Mouse (Mus musculus): Measurements from ENCODE around the gene Krt7. TPM values are rescaled to one million over a fixed set of nuclear protein-coding genes. Genes with fewer than 3 reads are reported as not detected.

Gene Krt7
- polyA plus RNA-seq, 1 experiment from 2014 or later, result 6.4 TPM

DNA sequence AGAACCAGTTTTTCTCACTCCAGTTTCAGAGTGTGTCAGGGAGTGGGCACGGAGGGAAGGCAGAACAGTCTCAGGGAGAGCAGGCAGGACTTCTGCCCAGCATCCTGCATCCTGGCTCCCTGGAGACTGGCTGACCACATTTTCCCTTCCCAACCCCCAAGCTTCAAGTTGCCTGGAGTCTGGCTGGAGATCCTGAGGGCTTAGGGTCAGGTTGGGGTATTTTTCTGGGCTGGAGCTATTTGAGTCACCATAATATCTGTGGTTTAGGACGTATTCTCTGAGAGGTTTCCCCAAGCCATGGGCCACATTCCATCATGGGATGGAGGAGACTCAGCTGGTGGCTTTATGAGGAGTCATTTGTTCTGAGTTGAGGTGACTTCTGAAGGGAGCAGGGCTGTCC lies 44.4 kb downstream of the Krt7 start:
- WGBS, result 96% methylated on average over 2 of the region's 2 CpGs

DNA sequence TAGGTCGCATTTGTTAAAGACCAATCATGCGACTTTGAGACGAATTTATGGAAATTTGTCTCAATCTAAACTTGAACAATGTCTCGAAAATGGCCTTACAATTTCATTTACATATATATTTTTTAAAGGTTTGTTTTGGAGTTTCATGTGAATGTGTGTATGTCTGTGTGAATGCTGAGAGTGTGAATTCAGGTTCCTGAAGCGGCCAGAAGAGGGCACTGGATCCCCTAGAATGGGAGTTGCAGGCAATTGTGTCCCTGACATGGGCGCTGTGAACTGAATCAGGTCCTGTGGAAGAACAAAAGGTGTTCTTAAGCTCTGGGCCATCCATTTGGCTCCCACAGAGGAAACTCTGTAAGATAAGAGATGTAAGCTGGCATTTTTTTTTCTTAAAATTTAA lies 45.0 kb downstream of the Krt7 start:
- no peak for ATAC-seq (ENCODE audit: low FRiP score)
- Histone ChIP-seq H3K9me3 (0 out of 2 replicates have a peak, but pooled peaks cover 2% of the 10 kb centered on the region), H3K4me3 (replicated peaks) (no peak overlapping the region), H3K27me3 (no peaks in the 10 kb centered on the region), H3K9ac (no peak overlapping the region), H3K4me1 (peaks cover 10% of the 10 kb centered on the region), H3K4me2 (no peak overlapping the region), H3K36me3 (replicated peaks) (no peaks in the 10 kb centered on the region), H3K27ac (no peak overlapping the region)
- WGBS, result 89% methylated on average over 6 of the region's 6 CpGs

More for the DNA sequence above, 44.4 kb downstream of the Krt7 start:
- H3K27me3 ChIP-seq, result no peaks in the 10 kb centered on the region
- no peaks in the 10 kb centered on the region for H3K36me3 ChIP-seq (replicated peaks)
- peaks cover 10% of the 10 kb centered on the region for H3K4me1 ChIP-seq
- no peak overlapping the region for H3K27ac ChIP-seq
- 0 out of 2 replicates have a peak, but pooled peaks cover 2% of the 10 kb centered on the region for H3K9me3 ChIP-seq
- no peak for ATAC-seq (ENCODE audit: low FRiP score)
- H3K4me2 ChIP-seq, result no peak overlapping the region
- no peak overlapping the region for H3K4me3 ChIP-seq (replicated peaks)
- H3K9ac ChIP-seq, result no peak overlapping the region

GRCm38 (mm10) chr15:101458361-101458930 lies 47.6 kb downstream of the Krt7 start:
- Histone ChIP-seq H3K27me3 (no peaks in the 10 kb centered on the region), H3K36me3 (replicated peaks) (no peaks in the 10 kb centered on the region), H3K9ac (no peak overlapping the region), H3K27ac (no peak overlapping the region), H3K4me1 (peaks cover 6% of the 10 kb centered on the region), H3K9me3 (0 out of 2 replicates have a peak, but pooled peaks cover 2% of the 10 kb centered on the region), H3K4me3 (replicated peaks) (no peak overlapping the region), H3K4me2 (no peak overlapping the region)
- no peak for ATAC-seq (ENCODE audit: low FRiP score)
- WGBS, result 56% methylated on average over 16 of the region's 16 CpGs

DNA sequence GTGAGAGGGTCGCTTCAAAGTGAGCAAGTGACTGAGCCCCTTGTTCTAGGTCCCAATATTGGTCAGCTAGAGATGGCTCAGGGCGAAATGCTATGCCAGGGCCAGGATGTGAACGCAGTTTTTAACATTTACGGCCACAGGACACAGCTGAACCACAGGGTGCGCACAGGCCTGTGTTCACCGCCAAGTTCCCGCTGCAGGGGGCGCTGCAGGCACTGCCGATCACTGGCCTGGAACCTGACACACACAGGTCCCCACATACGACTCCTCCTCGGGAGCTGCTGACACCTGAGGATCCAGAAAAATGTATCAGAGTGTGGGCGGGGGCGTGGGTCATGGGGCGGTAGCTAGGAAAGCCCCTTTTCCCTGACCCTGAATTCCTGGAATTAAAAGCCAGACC lies 48.4 kb downstream of the Krt7 start:
- H3K4me3 ChIP-seq (replicated peaks), result no peak overlapping the region
- no peaks in the 10 kb centered on the region for H3K36me3 ChIP-seq (replicated peaks)
- no peak overlapping the region for H3K4me2 ChIP-seq
- 0 out of 2 replicates have a peak, but pooled peaks cover 2% of the 10 kb centered on the region for H3K9me3 ChIP-seq
- WGBS, result 81% methylated on average over 14 of the region's 14 CpGs
- peaks cover 6% of the 10 kb centered on the region for H3K4me1 ChIP-seq
- H3K9ac ChIP-seq, result no peak overlapping the region
- no peak for ATAC-seq (ENCODE audit: low FRiP score)
- H3K27me3 ChIP-seq, result no peaks in the 10 kb centered on the region
- H3K27ac ChIP-seq, result no peak overlapping the region

GRCm38 (mm10) chr15:101463651-101464050 lies 52.8 kb downstream of the Krt7 start, which contains the start of gene Krt81:
Gene Krt81 (minus strand): TSS chr15:101463751.
- no peaks in the 10 kb centered on the region for H3K36me3 ChIP-seq (replicated peaks)
- no peak within 1 kb of the TSS for H3K4me2 ChIP-seq
- no peak within 1 kb of the TSS for H3K9ac ChIP-seq
- H3K4me3 ChIP-seq (replicated peaks), result no peak within 1 kb of the TSS
- ATAC-seq (ENCODE audit: low FRiP score), result no peak
- H3K27ac ChIP-seq, result no peak within 1 kb of the TSS
- H3K9me3 ChIP-seq, result no peaks in the 10 kb centered on the region
- H3K27me3 ChIP-seq, result no peaks in the 10 kb centered on the region
- peaks cover 1% of the 10 kb centered on the region for H3K4me1 ChIP-seq
- 85% methylated on average over 13 of the region's 13 CpGs for WGBS

DNA sequence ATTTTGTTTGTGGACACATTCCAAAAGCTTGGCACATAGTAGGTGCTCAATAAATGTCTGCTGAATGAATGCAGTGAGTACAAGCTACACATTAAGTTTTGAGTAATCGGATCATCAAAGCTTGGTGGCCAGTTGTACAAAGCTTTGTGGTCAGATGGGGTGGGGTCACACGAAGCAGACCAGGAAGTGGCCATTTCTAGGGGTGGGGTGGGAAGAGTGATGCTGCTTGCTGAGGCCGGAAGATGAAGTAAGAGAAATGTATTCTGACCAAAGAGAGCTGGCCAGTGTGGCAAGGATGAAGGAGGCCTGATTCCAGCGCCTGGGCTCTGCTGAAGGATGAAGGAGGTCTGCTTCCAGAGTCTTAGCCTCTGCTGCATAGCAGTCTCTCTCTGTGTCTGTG lies 58.2 kb downstream of the Krt7 start:
- no peak overlapping the region for H3K4me2 ChIP-seq
- no peaks in the 10 kb centered on the region for H3K4me1 ChIP-seq
- H3K36me3 ChIP-seq (replicated peaks), result no peaks in the 10 kb centered on the region
- 85% methylated on average over 4 of the region's 4 CpGs for WGBS
- H3K27ac ChIP-seq, result no peak overlapping the region
- H3K9me3 ChIP-seq, result no peaks in the 10 kb centered on the region
- H3K27me3 ChIP-seq, result no peaks in the 10 kb centered on the region
- ATAC-seq (ENCODE audit: low FRiP score), result no peak
- H3K9ac ChIP-seq, result no peak overlapping the region
- no peak overlapping the region for H3K4me3 ChIP-seq (replicated peaks)

GRCm38 (mm10) chr15:101472952-101473528 lies 62.2 kb downstream of the Krt7 start, which contains the start of gene Krt86:
Gene Krt86 (plus strand): TSS chr15:101473478.
- H3K9ac ChIP-seq, result no peak within 1 kb of the TSS
- H3K4me2 ChIP-seq, result no peak within 1 kb of the TSS
- no peak for ATAC-seq (ENCODE audit: low FRiP score)
- H3K27ac ChIP-seq, result no peak within 1 kb of the TSS
- no peaks in the 10 kb centered on the region for H3K36me3 ChIP-seq (replicated peaks)
- H3K4me3 ChIP-seq (replicated peaks), result no peak within 1 kb of the TSS
- H3K9me3 ChIP-seq, result no peaks in the 10 kb centered on the region
- 35% methylated on average over 10 of the region's 10 CpGs for WGBS
- no peaks in the 10 kb centered on the region for H3K4me1 ChIP-seq
- peaks cover 10% of the 10 kb centered on the region; the same call in 1 of the 2 replicates for H3K27me3 ChIP-seq

GRCm38 (mm10) chr15:101479007-101479665 lies 68.3 kb downstream of the Krt7 start:
- ATAC-seq (ENCODE audit: low FRiP score), result 0 out of 2 replicates have a peak, but pooled peaks have one; percentile 27
- Histone ChIP-seq H3K4me3 (replicated peaks) (peak overlapping the region; percentile 27), H3K36me3 (replicated peaks) (no peaks in the 10 kb centered on the region), H3K4me1 (peaks cover 12% of the 10 kb centered on the region), H3K9ac (peak overlapping the region; percentile 5; the same call in 1 of the 2 replicates), H3K9me3 (no peaks in the 10 kb centered on the region), H3K4me2 (peak overlapping the region; percentile 66), H3K27me3 (peaks cover 10% of the 10 kb centered on the region; the same call in 1 of the 2 replicates), H3K27ac (no peak overlapping the region)
- WGBS, result 10% methylated on average over 31 of the region's 31 CpGs

DNA sequence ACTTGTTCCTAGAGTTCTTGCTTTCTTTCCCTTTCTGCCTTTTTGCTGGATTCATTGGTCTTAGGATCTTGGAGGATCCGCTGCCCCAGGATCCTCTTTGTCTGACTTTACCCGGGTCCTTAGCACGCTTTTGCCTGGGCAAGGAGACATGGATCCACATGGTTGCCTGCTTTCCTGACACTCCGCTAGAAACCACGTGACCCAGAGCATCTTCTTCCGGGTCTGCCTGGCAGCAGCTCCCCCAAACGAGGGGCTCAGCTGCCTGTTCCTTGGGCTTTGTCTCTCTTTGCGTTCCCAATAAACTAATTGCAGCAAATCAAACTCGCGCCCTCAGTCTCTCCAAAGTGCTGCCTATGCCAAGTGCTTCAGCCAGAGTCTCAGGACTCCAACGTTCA lies 68.8 kb downstream of the Krt7 start:
- Histone ChIP-seq H3K4me3 (replicated peaks) (peak overlapping the region; percentile 27), H3K27ac (no peak overlapping the region), H3K4me2 (peak overlapping the region; percentile 66), H3K4me1 (peaks cover 12% of the 10 kb centered on the region), H3K36me3 (replicated peaks) (no peaks in the 10 kb centered on the region), H3K9me3 (no peaks in the 10 kb centered on the region), H3K9ac (0 out of 2 replicates have a peak overlapping the region, but pooled peaks have one; percentile 5), H3K27me3 (peaks cover 10% of the 10 kb centered on the region; the same call in 1 of the 2 replicates)
- 0 out of 2 replicates have a peak, but pooled peaks have one; percentile 36 for ATAC-seq (ENCODE audit: low FRiP score)
- 39% methylated on average over 11 of the region's 11 CpGs for WGBS

MicroRNAs encoded within 50 kb of the gene (microRNA counts, 519-probe panel; counts per million panel counts)
- microRNA mmu-miR-1941-3p (not detected), microRNA mmu-miR-1941-5p (not detected)

Small RNA genes within 50 kb of the gene (microRNA-seq; reads per million reads assigned to microRNA genes)
- not detected for gene Mir1941

Other genes starting within 250 kb of the Krt7 start
- 14.5 and 18.4 TPM in 2 replicates for gene Acvr1b, start 237.0 kb upstream of the Krt7 start, polyA plus RNA-seq (2016; fragmentation: Nextera tagmentation; extraction: Ambion mirVana)
- gene Grasp, start 186.9 kb upstream of the Krt7 start, polyA plus RNA-seq (2016; fragmentation: Nextera tagmentation; extraction: Ambion mirVana), result 4.1 and 4.7 TPM in 2 replicates
- gene Nr4a1, start 156.8 kb upstream of the Krt7 start, polyA plus RNA-seq (2016; fragmentation: Nextera tagmentation; extraction: Ambion mirVana), result 2.9 and 3.6 TPM in 2 replicates
- 61.9 and 63.2 TPM in 2 replicates for gene Atg101, start 126.8 kb upstream of the Krt7 start, polyA plus RNA-seq (2016; fragmentation: Nextera tagmentation; extraction: Ambion mirVana)
- 0.27 and 0.28 TPM in 2 replicates for gene 6030408B16Rik, start 117.8 kb upstream of the Krt7 start, polyA plus RNA-seq (2016; fragmentation: Nextera tagmentation; extraction: Ambion mirVana)
- gene Krt80, start 40.9 kb upstream of the Krt7 start, polyA plus RNA-seq (2016; fragmentation: Nextera tagmentation; extraction: Ambion mirVana), result not detected in 2 replicates
- gene Krt87, start 27.8 kb downstream of the Krt7 start, polyA plus RNA-seq (2016; fragmentation: Nextera tagmentation; extraction: Ambion mirVana), result 0.17 and 0.22 TPM in 2 replicates
- not detected in 2 replicates for gene Krt88, start 36.7 kb downstream of the Krt7 start, polyA plus RNA-seq (2016; fragmentation: Nextera tagmentation; extraction: Ambion mirVana)
- gene Krt81, start 52.7 kb downstream of the Krt7 start, polyA plus RNA-seq (2016; fragmentation: Nextera tagmentation; extraction: Ambion mirVana), result not detected in 2 replicates
- gene Krt86, start 62.4 kb downstream of the Krt7 start, polyA plus RNA-seq (2016; fragmentation: Nextera tagmentation; extraction: Ambion mirVana), result not detected in 2 replicates
- gene Krt83, start 80.5 kb downstream of the Krt7 start, polyA plus RNA-seq (2016; fragmentation: Nextera tagmentation; extraction: Ambion mirVana), result not detected in 2 replicates
- gene Gm49425, start 106.2 kb downstream of the Krt7 start, polyA plus RNA-seq (2016; fragmentation: Nextera tagmentation; extraction: Ambion mirVana), result not detected in 2 replicates
- not detected in 2 replicates for gene Krt84, start 121.8 kb downstream of the Krt7 start, polyA plus RNA-seq (2016; fragmentation: Nextera tagmentation; extraction: Ambion mirVana)
- not detected in 2 replicates for gene Krt82, start 139.6 kb downstream of the Krt7 start, polyA plus RNA-seq (2016; fragmentation: Nextera tagmentation; extraction: Ambion mirVana)
- gene Krt90, start 151.9 kb downstream of the Krt7 start, polyA plus RNA-seq (2016; fragmentation: Nextera tagmentation; extraction: Ambion mirVana), result 0.11 and 0.22 TPM in 2 replicates
- 0.09 and 0.12 TPM in 2 replicates for gene Krt75, start 162.9 kb downstream of the Krt7 start, polyA plus RNA-seq (2016; fragmentation: Nextera tagmentation; extraction: Ambion mirVana)
- not detected in 2 replicates for gene Gm5414, start 217.1 kb downstream of the Krt7 start, polyA plus RNA-seq (2016; fragmentation: Nextera tagmentation; extraction: Ambion mirVana)
- not detected in 2 replicates for gene Gm5478, start 236.3 kb downstream of the Krt7 start, polyA plus RNA-seq (2016; fragmentation: Nextera tagmentation; extraction: Ambion mirVana)

All from forebrain, embryonic 12.5 days (tissue).